Mouse (Mus musculus) hindlimb bud, embryonic 11.5 days (tissue): ENCODE measurements around the gene Pde4d.

Experiments used
- DNase-seq: peaks from one replicate; pipeline ENCODE4 v3.0.0-alpha.2; 2012; ENCODE audit warnings: low read depth, low spot score; ENCODE audit errors: extremely low spot score

The Pde4d gene

DNA sequence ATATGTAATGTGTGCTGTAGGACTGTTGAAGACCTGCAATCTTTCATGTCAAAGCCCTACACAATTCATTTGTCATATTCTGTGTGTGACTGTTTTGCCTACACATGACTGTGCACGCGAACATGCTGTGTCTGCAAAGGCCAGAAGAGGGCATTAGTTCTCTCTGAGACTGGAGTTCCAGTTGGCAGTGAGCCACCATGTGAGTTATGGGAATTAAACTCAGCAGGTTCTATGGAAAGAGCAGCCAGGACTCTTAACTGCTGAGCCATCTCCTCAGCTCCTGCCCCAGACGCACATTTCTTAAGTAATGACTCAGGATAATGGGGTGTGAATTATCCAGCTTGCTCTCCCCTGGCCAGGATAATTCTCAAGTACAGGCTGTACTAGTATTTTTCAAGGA is 363.2 kb downstream of the Pde4d start:
- no peak for DNase-seq

DNA sequence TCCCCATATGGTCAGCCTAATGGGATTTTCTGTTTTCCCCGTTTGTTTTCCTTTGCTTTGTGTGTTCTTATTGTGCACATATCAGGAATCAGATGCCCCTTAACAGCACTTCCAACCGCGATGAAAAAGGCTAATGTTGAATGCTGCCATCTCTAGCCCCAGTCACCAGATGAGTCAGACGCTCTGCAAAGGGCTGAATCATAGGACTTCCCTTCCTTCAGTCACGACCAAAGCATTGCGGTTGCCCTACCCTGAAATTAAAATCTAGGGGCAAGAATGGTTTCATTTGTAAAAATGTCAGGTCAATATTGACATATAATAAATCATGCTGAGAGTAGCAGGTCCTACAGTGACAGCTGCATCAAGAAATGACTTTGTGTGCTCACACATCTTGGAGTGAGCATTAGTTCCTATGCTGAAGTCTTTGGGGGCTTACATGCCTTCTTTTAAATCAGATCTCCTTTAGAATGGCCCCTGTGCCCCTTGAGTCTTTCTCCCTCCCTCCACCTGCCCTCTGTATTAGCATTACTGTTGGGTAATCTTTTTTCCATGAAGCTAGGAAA is 370.2 kb downstream of the Pde4d start:
- no peak for DNase-seq

- DNase-seq: no peak
Observed at GRCm38 (mm10) chr13:108820487-108820886, 370.7 kb downstream of the Pde4d start.

DNA sequence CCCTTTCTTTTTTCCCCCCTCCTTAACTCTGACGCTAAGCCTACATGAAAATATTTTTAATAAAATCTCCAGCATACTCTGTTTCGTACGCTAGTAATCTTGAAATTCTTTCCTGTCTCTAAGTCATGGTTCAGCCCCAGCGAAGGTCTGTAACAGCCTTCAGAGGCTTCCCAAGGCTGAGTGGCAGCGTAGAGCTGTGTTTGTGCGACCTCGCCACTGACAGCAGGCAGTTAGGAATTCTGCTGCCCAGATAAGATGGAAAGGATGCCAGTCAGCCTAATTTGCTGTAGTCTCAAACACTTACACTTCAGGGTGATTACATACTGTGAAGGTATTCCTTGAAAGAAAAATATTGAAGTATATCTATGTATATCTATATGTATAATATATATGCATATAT is 371.5 kb downstream of the Pde4d start:
- DNase-seq: no peak

DNA sequence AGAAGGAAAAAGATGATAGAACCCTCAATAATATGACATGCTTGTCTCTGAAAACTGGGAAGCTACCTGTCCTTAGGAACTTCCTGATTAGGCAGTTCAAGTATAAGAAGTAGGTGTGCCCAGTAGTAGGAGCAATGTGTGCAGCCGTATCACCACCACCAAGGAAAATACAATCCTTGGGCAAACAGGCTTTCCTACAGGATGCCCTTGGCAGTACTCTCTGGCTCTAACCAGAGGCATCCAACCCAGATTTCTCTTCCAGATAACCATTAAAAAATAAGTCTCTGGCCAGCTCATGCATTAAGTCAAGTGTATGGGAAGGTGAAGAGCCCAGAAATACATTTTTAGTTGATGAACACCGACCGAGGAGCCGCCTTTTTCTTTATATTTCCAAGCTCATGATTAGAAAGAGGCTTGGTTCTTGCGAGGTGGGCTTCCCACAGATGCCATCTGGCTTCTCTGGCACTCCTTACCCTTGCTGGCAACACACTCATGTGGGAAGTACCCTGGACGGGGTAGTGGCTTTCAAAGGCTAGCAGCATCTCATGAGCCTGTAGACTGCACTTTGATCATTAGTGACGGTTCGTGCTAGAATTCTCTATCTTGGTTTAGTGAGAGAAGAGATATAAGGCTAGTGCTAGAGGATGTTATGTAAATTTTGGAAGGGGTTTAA is 375.0 kb downstream of the Pde4d start:
- no peak for DNase-seq

GRCm38 (mm10) chr13:108825501-108825900 is 375.8 kb downstream of the Pde4d start:
- DNase-seq: no peak

- no peak for DNase-seq
Observed at GRCm38 (mm10) chr13:108834197-108834596, 384.4 kb downstream of the Pde4d start.

GRCm38 (mm10) chr13:108836314-108836713 is 386.6 kb downstream of the Pde4d start:
- DNase-seq: no peak

GRCm38 (mm10) chr13:108839142-108839541 is 389.4 kb downstream of the Pde4d start:
- DNase-seq: no peak

DNA sequence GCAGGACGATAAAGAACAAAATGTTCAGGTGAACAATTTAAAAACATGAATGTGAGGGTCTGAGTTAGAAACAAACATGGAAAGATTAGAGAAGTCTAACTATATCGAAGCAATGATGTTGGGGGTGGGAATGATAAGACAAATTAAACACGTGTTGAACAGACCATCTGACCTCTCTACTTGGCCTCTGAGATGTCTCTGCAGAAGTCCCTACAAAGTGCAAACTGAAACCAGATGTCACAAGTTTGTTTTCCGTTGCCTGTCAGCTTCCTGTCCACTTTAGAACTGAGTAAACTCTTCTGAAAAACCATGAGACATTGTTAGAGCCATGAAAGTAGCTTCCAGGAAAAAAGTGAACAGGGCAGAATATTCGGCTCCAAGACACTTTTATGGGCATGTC is 404.3 kb downstream of the Pde4d start:
- no peak for DNase-seq

- no peak for DNase-seq
Observed at GRCm38 (mm10) chr13:108856776-108857435, 407.2 kb downstream of the Pde4d start.

GRCm38 (mm10) chr13:108859336-108859735 is 409.6 kb downstream of the Pde4d start:
- no peak for DNase-seq

DNA sequence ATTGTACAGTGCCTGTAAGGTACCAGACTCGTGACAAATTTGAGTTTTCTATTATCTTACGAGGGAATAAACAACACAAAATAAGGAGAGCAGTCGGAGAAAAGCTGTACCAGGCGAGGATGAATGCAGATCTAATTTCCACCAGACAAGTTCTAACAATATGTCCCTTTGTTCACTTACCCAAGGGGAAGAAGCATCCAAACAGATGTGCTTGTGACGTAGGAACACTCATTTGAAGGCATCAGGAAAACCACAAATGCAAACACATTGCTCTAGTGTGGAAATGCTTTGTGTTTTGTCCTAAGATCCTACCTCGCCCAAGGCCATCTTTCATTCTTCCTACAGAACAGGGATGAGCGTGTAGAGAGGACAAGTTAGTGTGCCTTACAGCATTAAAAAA is 411.0 kb downstream of the Pde4d start:
- no peak for DNase-seq

- no peak for DNase-seq
Observed at GRCm38 (mm10) chr13:108861707-108862106, 412.0 kb downstream of the Pde4d start.

DNA sequence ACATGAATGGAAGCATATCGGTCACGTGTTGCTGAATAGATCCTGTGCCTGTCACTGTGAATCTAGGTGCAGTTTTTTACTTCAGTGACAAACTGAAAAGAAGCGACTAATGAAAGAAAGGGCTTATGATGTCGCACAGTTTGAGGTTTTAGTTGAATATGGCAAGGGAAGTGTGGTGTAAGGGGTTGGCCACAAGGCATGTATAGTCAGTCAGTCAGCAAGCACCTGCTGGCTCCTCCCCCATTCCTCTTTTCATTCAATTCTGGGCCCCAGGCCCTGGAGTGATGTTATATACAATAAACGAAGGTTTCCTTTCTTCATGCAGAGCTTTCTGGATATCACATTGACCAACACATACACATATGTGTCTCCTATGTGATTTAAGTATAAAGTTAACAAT is 412.4 kb downstream of the Pde4d start:
- no peak for DNase-seq

DNA sequence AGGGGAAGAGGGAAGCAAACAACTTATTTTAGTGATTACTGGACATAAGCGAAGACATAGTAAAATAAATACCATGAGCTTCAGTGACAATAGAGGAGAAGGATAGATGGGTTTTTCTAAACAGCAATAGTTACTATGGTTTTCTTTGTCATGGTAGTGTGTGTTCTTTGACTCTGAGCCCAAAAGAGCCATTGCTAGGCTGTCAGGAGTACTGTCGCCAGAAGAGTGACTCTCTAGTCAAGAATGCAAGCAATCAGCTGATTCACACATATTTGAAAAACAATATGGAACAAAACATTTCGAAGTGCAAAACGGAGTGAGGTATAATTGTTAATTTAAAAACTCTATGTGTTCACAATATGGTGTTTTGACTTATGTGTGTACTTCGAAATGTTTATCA is 450.4 kb downstream of the Pde4d start:
- no peak for DNase-seq

GRCm38 (mm10) chr13:108905121-108905520 is 455.4 kb downstream of the Pde4d start:
- no peak for DNase-seq

- DNase-seq: no peak
Observed at GRCm38 (mm10) chr13:108909193-108909592, 459.4 kb downstream of the Pde4d start.

- DNase-seq: no peak
Observed at GRCm38 (mm10) chr13:108914626-108915025, 464.9 kb downstream of the Pde4d start.

DNA sequence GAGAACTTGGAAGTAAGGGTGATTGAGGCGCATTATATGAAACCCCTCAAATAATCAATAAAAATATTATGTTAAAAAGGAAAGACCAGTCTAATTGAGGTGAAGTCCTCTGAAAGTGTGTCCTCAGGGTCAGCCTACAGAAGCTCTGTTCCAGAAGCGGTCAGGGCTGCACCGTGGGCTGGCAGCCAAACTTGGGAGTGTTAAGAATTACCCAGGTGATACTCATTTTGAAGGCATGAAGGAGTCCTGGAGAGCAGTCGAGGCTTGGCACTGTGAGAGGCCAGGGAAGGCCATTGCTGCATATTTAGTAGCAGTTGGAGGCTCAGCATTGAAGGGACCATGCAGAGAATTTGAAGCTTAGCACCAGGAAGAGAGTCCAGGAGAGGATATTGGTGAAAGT is 471.4 kb downstream of the Pde4d start:
- DNase-seq: no peak

DNA sequence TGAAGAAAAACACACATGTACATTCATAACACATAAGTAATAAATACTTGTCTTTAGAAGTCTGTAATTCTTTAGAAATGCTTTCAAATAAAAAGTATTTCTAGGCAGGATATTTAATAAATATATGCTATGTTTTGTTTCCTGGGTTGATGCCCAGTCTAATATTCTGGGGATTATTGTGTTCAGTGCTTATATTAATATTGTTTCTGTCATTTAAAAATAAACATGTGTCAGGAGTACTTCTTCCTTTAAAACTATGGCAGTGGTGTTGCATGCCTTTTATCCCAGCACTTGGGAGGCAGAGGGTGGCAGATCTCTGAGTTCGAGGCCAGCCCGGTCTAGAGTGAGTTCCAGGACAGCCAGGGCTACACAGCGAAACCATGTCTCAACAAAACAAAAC is 485.1 kb downstream of the Pde4d start:
- DNase-seq: no peak

GRCm38 (mm10) chr13:108937272-108937671 is 487.5 kb downstream of the Pde4d start:
- DNase-seq: no peak

DNA sequence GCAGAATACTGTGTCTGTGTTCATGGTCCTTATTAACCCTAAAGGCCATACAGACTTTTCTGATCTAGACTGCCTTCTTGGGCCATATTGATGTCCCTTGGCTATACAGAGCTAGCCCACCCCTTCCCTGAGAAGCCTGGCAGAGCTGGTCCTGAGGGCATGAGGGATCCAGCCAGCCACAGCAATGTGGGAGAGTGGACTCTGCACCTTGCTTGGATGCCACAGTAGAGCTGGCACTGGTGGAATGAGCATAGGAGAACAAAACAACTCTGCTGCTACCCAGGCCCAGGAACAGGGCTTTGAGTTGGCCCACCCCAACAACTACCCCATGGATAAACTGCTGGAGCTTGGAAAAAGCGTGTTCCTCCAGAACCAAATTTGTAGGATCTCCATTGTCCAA is 503.2 kb downstream of the Pde4d start:
- no peak for DNase-seq
